Mouse (Mus musculus) liver, embryonic 16.5 days (tissue): ENCODE data around the gene Ciz1. TPM values are rescaled to one million over a fixed set of nuclear protein-coding genes. Genes with fewer than 3 reads are reported as not detected.

Source experiments
- ATAC-seq: fragments of 200-750 bp; cut with Nextera tagmentation; 2 replicates; pipeline ENCODE4 v1.8.0; 2017; ENCODE audit warnings: low read depth, mild to moderate bottlenecking, moderate number of reproducible peaks, moderate library complexity
- H3K27ac ChIP-seq: fragments of 300-500 bp; sonication (generic); 2 replicates; pipeline ENCODE4 v1.5.1; 2014; ENCODE audit warnings: mild to moderate bottlenecking, low read length
- H3K27me3 ChIP-seq: fragments of 300-500 bp; sonication (generic); 2 replicates; pipeline ENCODE4 v1.6.1; 2014; ENCODE audit warnings: low read depth, low read length, mixed read lengths; ENCODE audit not compliant: control insufficient read depth, insufficient read depth
- H3K36me3 ChIP-seq: fragments of 300-500 bp; sonication (generic); 2 replicates; pipeline ENCODE4 v1.6.1; 2014; ENCODE audit warnings: mild to moderate bottlenecking; ENCODE audit not compliant: control insufficient read depth, insufficient read depth
- H3K4me1 ChIP-seq: fragments of 300-500 bp; sonication (generic); 2 replicates; pipeline ENCODE4 v1.6.1; 2014; ENCODE audit warnings: low read depth, low read length, mixed read lengths; ENCODE audit not compliant: control insufficient read depth
- H3K4me2 ChIP-seq: fragments of 300-500 bp; sonication (generic); 2 replicates; pipeline ENCODE4 v1.6.1; 2014; ENCODE audit warnings: low read depth, low read length, mixed read lengths
- H3K4me3 ChIP-seq: fragments of 300-500 bp; sonication (generic); 2 replicates; pipeline ENCODE4 v1.5.1; 2014; ENCODE audit warnings: low read depth, mild to moderate bottlenecking, low read length
- H3K9ac ChIP-seq: fragments of 300-500 bp; sonication (generic); 2 replicates; pipeline ENCODE4 v1.6.1; 2014; ENCODE audit warnings: low read depth, low read length
- H3K9me3 ChIP-seq: fragments of 300-500 bp; sonication (generic); replicated peaks from 2 replicates; pipeline ENCODE4 v1.6.1; 2016; ENCODE audit warnings: low read length; ENCODE audit not compliant: control insufficient read depth
- WGBS: fragments of 180-500 bp; shearing (Covaris S2); extraction: QIAGEN DNeasy Blood & Tissue Kit; methylation state at CpG from one replicate; pipeline ENCODE4 v1.1.7; 2014; ENCODE audit not compliant: insufficient replicate concordance; 5-methylcytosine and 5-hydroxymethylcytosine counted together
- polyA plus RNA-seq: library from polyadenylated mRNA; unstranded; fragments of >200 nt; fragmentation: Nextera tagmentation; extraction: Ambion mirVana; gene quantifications from 2 replicates; pipeline ENCODE4 v1.2.1, GENCODE M21; 2015

Ciz1 gene
- polyA plus RNA-seq, 1 experiment from 2014 or later = 18.8 TPM

- H3K36me3 ChIP-seq = peaks cover 23% of the 10 kb centered on the region
- H3K9ac ChIP-seq = no peak overlapping the region
- H3K27me3 ChIP-seq = no peaks in the 10 kb centered on the region
- H3K4me1 ChIP-seq = peaks cover 9% of the 10 kb centered on the region
- 66% methylated on average over 5 of the region's 5 CpGs for WGBS
- no peak for ATAC-seq
- H3K27ac ChIP-seq = no peak overlapping the region
- no peak overlapping the region for H3K4me3 ChIP-seq
- no peaks in the 10 kb centered on the region for H3K9me3 ChIP-seq
- no peak overlapping the region for H3K4me2 ChIP-seq
Measured at GRCm38 (mm10) chr2:32413936-32414335, 61.8 kb downstream of the Ciz1 start.

GRCm38 (mm10) chr2:32415801-32416200 is 63.7 kb downstream of the Ciz1 start:
- Histone ChIP-seq H3K9ac (no peak overlapping the region), H3K4me3 (no peak overlapping the region), H3K4me2 (no peak overlapping the region), H3K27me3 (no peaks in the 10 kb centered on the region), H3K4me1 (peaks cover 10% of the 10 kb centered on the region), H3K27ac (no peak overlapping the region), H3K36me3 (peaks cover 26% of the 10 kb centered on the region), H3K9me3 (no peaks in the 10 kb centered on the region)
- WGBS = 88% methylated on average over 12 of the region's 12 CpGs
- no peak for ATAC-seq

- ATAC-seq = no peak
- Histone ChIP-seq H3K27ac (no peak overlapping the region), H3K36me3 (peaks cover 26% of the 10 kb centered on the region), H3K4me1 (peaks cover 10% of the 10 kb centered on the region), H3K9ac (no peak overlapping the region), H3K4me3 (no peak overlapping the region), H3K9me3 (no peaks in the 10 kb centered on the region), H3K27me3 (no peaks in the 10 kb centered on the region), H3K4me2 (no peak overlapping the region)
- WGBS = 81% methylated on average over 2 of the region's 2 CpGs
Measured at GRCm38 (mm10) chr2:32416556-32416955, 64.4 kb downstream of the Ciz1 start.

- peaks cover 16% of the 10 kb centered on the region for H3K4me1 ChIP-seq
- WGBS = 78% methylated on average over 8 of the region's 8 CpGs
- H3K4me3 ChIP-seq = no peak overlapping the region
- no peak overlapping the region for H3K27ac ChIP-seq
- H3K9me3 ChIP-seq = no peaks in the 10 kb centered on the region
- H3K9ac ChIP-seq = no peak overlapping the region
- ATAC-seq = no peak
- no peak overlapping the region for H3K4me2 ChIP-seq
- H3K27me3 ChIP-seq = no peaks in the 10 kb centered on the region
- H3K36me3 ChIP-seq = peaks cover 26% of the 10 kb centered on the region
Measured at GRCm38 (mm10) chr2:32417486-32417885, 65.4 kb downstream of the Ciz1 start.

GRCm38 (mm10) chr2:32418430-32419151 is 66.5 kb downstream of the Ciz1 start:
- Histone ChIP-seq H3K4me1 (peaks cover 19% of the 10 kb centered on the region), H3K4me2 (no peak overlapping the region), H3K9ac (no peak overlapping the region), H3K4me3 (no peak overlapping the region), H3K27me3 (no peaks in the 10 kb centered on the region), H3K9me3 (no peaks in the 10 kb centered on the region), H3K27ac (peak overlapping the region; percentile 73), H3K36me3 (peaks cover 26% of the 10 kb centered on the region)
- WGBS = 69% methylated on average over 12 of the region's 12 CpGs
- ATAC-seq = peak; percentile 68

GRCm38 (mm10) chr2:32419359-32419758 is 67.2 kb downstream of the Ciz1 start:
- peaks cover 26% of the 10 kb centered on the region for H3K36me3 ChIP-seq
- H3K9ac ChIP-seq = no peak overlapping the region
- no peak overlapping the region for H3K4me3 ChIP-seq
- WGBS = 56% methylated on average over 3 of the region's 3 CpGs
- H3K4me2 ChIP-seq = no peak overlapping the region
- H3K27ac ChIP-seq = peak overlapping the region; percentile 73
- peaks cover 26% of the 10 kb centered on the region for H3K4me1 ChIP-seq
- peak; percentile 57 for ATAC-seq
- H3K27me3 ChIP-seq = no peaks in the 10 kb centered on the region
- no peaks in the 10 kb centered on the region for H3K9me3 ChIP-seq

GRCm38 (mm10) chr2:32420066-32420608 is 68.0 kb downstream of the Ciz1 start:
- H3K27ac ChIP-seq = peak overlapping the region; percentile 25
- H3K4me3 ChIP-seq = no peak overlapping the region
- no peak overlapping the region for H3K4me2 ChIP-seq
- ATAC-seq = no peak
- H3K9ac ChIP-seq = no peak overlapping the region
- H3K27me3 ChIP-seq = no peaks in the 10 kb centered on the region
- H3K36me3 ChIP-seq = peaks cover 24% of the 10 kb centered on the region
- peaks cover 34% of the 10 kb centered on the region for H3K4me1 ChIP-seq
- no peaks in the 10 kb centered on the region for H3K9me3 ChIP-seq
- 80% methylated on average over 12 of the region's 12 CpGs for WGBS

GRCm38 (mm10) chr2:32420647-32421046 is 68.5 kb downstream of the Ciz1 start:
- no peak overlapping the region for H3K4me2 ChIP-seq
- H3K27ac ChIP-seq = no peak overlapping the region
- H3K9ac ChIP-seq = no peak overlapping the region
- 68% methylated on average over 6 of the region's 6 CpGs for WGBS
- H3K4me3 ChIP-seq = no peak overlapping the region
- peaks cover 20% of the 10 kb centered on the region for H3K36me3 ChIP-seq
- no peaks in the 10 kb centered on the region for H3K27me3 ChIP-seq
- no peak for ATAC-seq
- H3K4me1 ChIP-seq = peaks cover 36% of the 10 kb centered on the region
- no peaks in the 10 kb centered on the region for H3K9me3 ChIP-seq

GRCm38 (mm10) chr2:32421851-32422251 is 69.7 kb downstream of the Ciz1 start:
- ATAC-seq = no peak
- no peaks in the 10 kb centered on the region for H3K27me3 ChIP-seq
- H3K4me2 ChIP-seq = 0 out of 2 replicates have a peak overlapping the region, but pooled peaks have one; percentile 12
- H3K9me3 ChIP-seq = no peaks in the 10 kb centered on the region
- H3K36me3 ChIP-seq = peaks cover 9% of the 10 kb centered on the region
- H3K4me1 ChIP-seq = peaks cover 36% of the 10 kb centered on the region
- no peak overlapping the region for H3K27ac ChIP-seq
- 78% methylated on average over 6 of the region's 6 CpGs for WGBS
- no peak overlapping the region for H3K9ac ChIP-seq
- no peak overlapping the region for H3K4me3 ChIP-seq
